13 mouse cellular contexts compared by ENCODE assay signal in the genomic region with DNA sequence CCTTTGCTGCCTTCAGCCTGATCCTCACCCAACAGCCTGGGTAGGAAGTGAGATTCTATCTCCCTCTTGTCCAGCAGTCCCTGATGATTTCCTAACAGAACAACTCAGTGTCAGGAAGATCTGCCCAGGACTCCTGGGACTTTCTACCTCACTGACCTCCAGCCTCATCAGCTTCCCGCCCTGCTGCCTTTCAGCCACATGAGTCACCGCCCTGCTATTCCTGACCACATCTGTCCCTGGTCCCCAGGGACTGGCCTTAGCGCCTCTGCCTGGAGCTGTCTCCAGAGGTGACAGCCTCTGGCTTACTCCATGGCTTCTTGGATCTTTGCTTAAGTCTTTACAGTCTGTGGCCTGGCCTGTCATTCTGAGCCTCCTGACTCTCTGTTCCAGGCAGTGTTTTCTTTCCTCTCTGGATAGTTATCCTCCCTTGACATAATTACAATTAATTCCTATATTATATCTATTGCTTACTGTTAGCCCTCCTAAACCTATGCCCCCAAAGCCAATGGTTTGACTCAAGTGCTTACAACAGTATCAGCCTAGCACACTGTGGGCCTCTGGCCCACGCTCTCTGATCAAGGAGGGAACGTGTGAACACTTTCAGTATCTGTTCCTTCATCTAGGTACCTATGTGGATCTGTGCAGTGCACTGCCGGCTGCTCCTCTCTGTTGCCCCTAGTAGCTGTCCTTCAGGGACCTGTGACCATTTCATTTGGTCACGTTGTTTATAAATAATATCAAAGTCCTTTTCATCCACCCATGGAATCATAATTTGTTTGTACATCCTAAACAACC. TPM values are rescaled to one million over a fixed set of nuclear protein-coding genes. Genes with fewer than 3 reads are reported as not detected.
DNase-seq lines count a peak whose midpoint lies in the region; ATAC-seq and TF ChIP-seq lines count a peak whose summit lies in the region.
"Had no signal": no experiment of that assay in that cellular context is flagged by ENCODE, and none has a peak within 500 bp of the region (broad histone marks: within the 10 kb centered on the region; RNA-seq: fewer than 3 reads in every experiment).

No protein-coding gene starts in this region.

- no peaks in the 10 kb centered on the region for H3K36me3 ChIP-seq in heart, embryonic 11.5 days (ENCODE audit: control insufficient read depth, insufficient read depth, low read length)
- no peaks in the 10 kb centered on the region for H3K36me3 ChIP-seq in C2C12 (ENCODE audit: control insufficient read depth, insufficient read depth)
- H3K36me3 ChIP-seq: heart, embryonic 13.5 days; limb, embryonic 12.5 days had no signal

- no peak overlapping the region for H3K4me3 ChIP-seq in heart, embryonic 11.5 days (ENCODE audit: low read depth, low read length)
- H3K4me3 ChIP-seq in C2C12 (ENCODE audit: insufficient read depth, poor library complexity, severe bottlenecking) = no peak overlapping the region
- H3K4me3 ChIP-seq: heart, embryonic 13.5 days; limb, embryonic 12.5 days had no signal

- H3K9me3 ChIP-seq in heart, embryonic 11.5 days (replicated peaks; ENCODE audit: control insufficient read depth, low read length) = no peaks in the 10 kb centered on the region
- H3K9me3 ChIP-seq: heart, embryonic 13.5 days; limb, embryonic 12.5 days had no signal

- no peak for ATAC-seq in heart, embryonic 11.5 days (replicated peaks; ENCODE audit: insufficient number of reproducible peaks, low FRiP score, low TSS enrichment)
- ATAC-seq: CD4-positive, CD25-positive, alpha-beta regulatory T cell, adult 4 months; liver, postnatal 0 days had no signal

- H3K27me3 ChIP-seq in heart, embryonic 11.5 days (ENCODE audit: control insufficient read depth, insufficient read depth, low read length) = no peaks in the 10 kb centered on the region
- H3K27me3 ChIP-seq in C2C12 (ENCODE audit: control insufficient read depth, insufficient read depth, insufficient read length) = no peaks in the 10 kb centered on the region
- H3K27me3 ChIP-seq: heart, embryonic 13.5 days; limb, embryonic 12.5 days had no signal

- H3K4me2 ChIP-seq in heart, embryonic 11.5 days = no peak overlapping the region
- H3K4me2 ChIP-seq: heart, embryonic 13.5 days; limb, embryonic 12.5 days had no signal

- no peak overlapping the region for H3K9ac ChIP-seq in heart, embryonic 11.5 days (ENCODE audit: low read depth, low read length)
- H3K9ac ChIP-seq: heart, embryonic 13.5 days; limb, embryonic 12.5 days; liver, postnatal 0 days had no signal

- H3ac ChIP-seq in C2C12 (ENCODE audit: control insufficient read depth, insufficient read length, low read depth) = peak overlapping the region; percentile 30

- intact Hi-C loops in gastrocnemius, postnatal 14 days (cut with DNase I; ENCODE audit: low total_unique reads) = no loop called here

- no peak for DNase-seq in heart, adult 8-10 months (ENCODE audit: low spot score)
- DNase-seq in adrenal gland, postnatal 10 days = peak; percentile 59
- DNase-seq in kidney, postnatal 25 days = peak; percentile 25 to 71
- no peak for DNase-seq in embryo, embryonic 10 days (ENCODE audit: low spot score)
- no peak for DNase-seq in gastrocnemius, postnatal 14 days
- no peak for DNase-seq in cerebellum, postnatal 36 days
- DNase-seq: liver, postnatal 0 days; thymus, postnatal 25 days had no signal

- no peak for TF ChIP-seq CTCF in C2C12 (IDR thresholded peaks at IDR 0.05; ENCODE audit: control insufficient read depth, insufficient read depth, insufficient read length)

- peaks cover 8% of the 10 kb centered on the region; the same call in 1 of the 2 replicates for H3K4me1 ChIP-seq in heart, embryonic 11.5 days (ENCODE audit: control insufficient read depth, insufficient read depth, low read length)
- H3K4me1 ChIP-seq: limb, embryonic 12.5 days had no signal

- peak overlapping the region; percentile 15; the same call in 1 of the 2 replicates for H3K27ac ChIP-seq in heart, embryonic 11.5 days (ENCODE audit: low read depth, low read length)
- H3K27ac ChIP-seq: heart, embryonic 13.5 days; limb, embryonic 12.5 days had no signal

- no peaks in the 10 kb centered on the region for H3K79me3 ChIP-seq in C2C12 (ENCODE audit: low read depth)

- WGBS in heart, embryonic 11.5 days (ENCODE audit: insufficient replicate concordance) = 46% methylated on average over 7 of the region's 7 CpGs

- H3K79me2 ChIP-seq in C2C12 (ENCODE audit: control insufficient read depth, insufficient read depth) = no peaks in the 10 kb centered on the region

TF ChIP-seq in C2C12, 6 proteins besides CTCF, POLR2A, EP300 and RAD21:
- no peak for TF ChIP-seq USF1 (IDR thresholded peaks at IDR 0.05; ENCODE audit: low read depth)
- TF ChIP-seq FOSL1 (IDR thresholded peaks at IDR 0.05; ENCODE audit: insufficient read depth, low read length, poor library complexity, severe bottlenecking) = peak; percentile 64
- peak; percentile 54 for TF ChIP-seq MYOD1 (IDR thresholded peaks at IDR 0.05; ENCODE audit: control insufficient read depth, insufficient read length, low read depth)

RNA-seq across cellular contexts. Expression of a gene that starts 25.1 kb away (rescaled TPM):
- 35.6 and 53.3 TPM in 2 replicates for polyA plus RNA-seq in heart, embryonic 11.5 days (2014; fragmentation: Nextera tagmentation; extraction: Ambion mirVana)
- total RNA-seq in heart, adult 8-10 months (2022) = 100 to 1,000 TPM; 100 to 117 (median 109) TPM
- polyA plus RNA-seq in C2C12 (2012; fragmentation: generic; extraction: Trizol) = 4.7 TPM
- 10 to 100 TPM; 16.9 to 32.7 TPM for total RNA-seq in adrenal gland, postnatal 10 days (2021)
- total RNA-seq in gastrocnemius, postnatal 14 days (2021) = 10 to 100 TPM; 85.0 to 89.2 TPM
- polyA plus RNA-seq: CD4-positive, CD25-positive, alpha-beta regulatory T cell, adult 4 months had no signal

RNA-seq across cellular contexts. Expression of a gene that starts 40.9 kb away (rescaled TPM):
- polyA plus RNA-seq in heart, embryonic 11.5 days (2014; fragmentation: Nextera tagmentation; extraction: Ambion mirVana) = 7.6 and 8.5 TPM in 2 replicates
- total RNA-seq in heart, adult 8-10 months (2022) = 10 to 100 TPM; 27.4 to 57.3 (median 35.1) TPM
- 3.9 TPM for polyA plus RNA-seq in C2C12 (2012; fragmentation: generic; extraction: Trizol)
- 1 to 10 TPM; 3.7 to 5.6 TPM for total RNA-seq in adrenal gland, postnatal 10 days (2021)
- total RNA-seq in gastrocnemius, postnatal 14 days (2021) = 10 to 100 TPM; 29.8 to 41.7 TPM

Comparison
In these comparisons a context has a peak if more than half of its experiments do, and no peak if none do; other contexts are left out.
1. DNase-seq: peak in adrenal gland, postnatal 10 days (single experiment) and kidney, postnatal 25 days (2 of 2); none in heart, adult 8-10 months (single experiment), embryo, embryonic 10 days (single experiment), gastrocnemius, postnatal 14 days (single experiment) and cerebellum, postnatal 36 days (0 of 2).
2. RNA of a gene that starts 40.9 kb away (total RNA-seq): 29.8 to 41.7 TPM in gastrocnemius, postnatal 14 days and 27.4 to 57.3 TPM in heart, adult 8-10 months; 3.7 to 5.6 TPM in adrenal gland, postnatal 10 days; every median in the first group is over 4 times any median in the second.